Mouse (Mus musculus) layer of hippocampus, adult 9-10 months (tissue): Measurements from ENCODE around the gene Olfr560.

ENCODE experiments used
- DNase-seq: peaks from one replicate; pipeline ENCODE4 v3.0.0; 2022; ENCODE audit warnings: low spot score

Olfr560 gene

GRCm38 (mm10) chr7:102759266-102759665 lies at the start of gene Olfr560, which contains the start of gene Olfr78:
Gene Olfr560 (minus strand): TSS chr7:102759366.
Gene Olfr78 (minus strand): TSS chr7:102759471.
- DNase-seq: no peak

- DNase-seq: no peak
Measured at GRCm38 (mm10) chr7:102803180-102803579, 44.0 kb upstream of the Olfr560 start, which contains the start of gene Olfr564. Gene Olfr564 (plus strand): TSS chr7:102803480.

GRCm38 (mm10) chr7:102770921-102771320 lies 11.8 kb upstream of the Olfr560 start, which contains the start of gene Olfr561:
Gene Olfr561 (plus strand): TSS chr7:102771221.
- DNase-seq: no peak

GRCm38 (mm10) chr7:102752086-102752485 lies 7.1 kb downstream of the Olfr560 start:
- no peak for DNase-seq

GRCm38 (mm10) chr7:102737705-102738104 lies 21.5 kb downstream of the Olfr560 start:
- DNase-seq: no peak

GRCm38 (mm10) chr7:102733793-102734192 lies 25.4 kb downstream of the Olfr560 start:
- DNase-seq: no peak

GRCm38 (mm10) chr7:102727391-102727790 lies 31.8 kb downstream of the Olfr560 start, which contains the start of gene Olfr559:
Gene Olfr559 (minus strand): TSS chr7:102727491.
- no peak for DNase-seq

GRCm38 (mm10) chr7:102718970-102719369 lies 40.2 kb downstream of the Olfr560 start, which contains the start of gene Olfr33:
Gene Olfr33 (minus strand): TSS chr7:102719070.
- no peak for DNase-seq

GRCm38 (mm10) chr7:102701915-102702314 lies 57.3 kb downstream of the Olfr560 start, which contains the start of gene Olfr558:
Gene Olfr558 (plus strand): TSS chr7:102702215.
- no peak for DNase-seq
